Mouse (Mus musculus): ENCODE measurements around the gene Peak1.

DNA sequence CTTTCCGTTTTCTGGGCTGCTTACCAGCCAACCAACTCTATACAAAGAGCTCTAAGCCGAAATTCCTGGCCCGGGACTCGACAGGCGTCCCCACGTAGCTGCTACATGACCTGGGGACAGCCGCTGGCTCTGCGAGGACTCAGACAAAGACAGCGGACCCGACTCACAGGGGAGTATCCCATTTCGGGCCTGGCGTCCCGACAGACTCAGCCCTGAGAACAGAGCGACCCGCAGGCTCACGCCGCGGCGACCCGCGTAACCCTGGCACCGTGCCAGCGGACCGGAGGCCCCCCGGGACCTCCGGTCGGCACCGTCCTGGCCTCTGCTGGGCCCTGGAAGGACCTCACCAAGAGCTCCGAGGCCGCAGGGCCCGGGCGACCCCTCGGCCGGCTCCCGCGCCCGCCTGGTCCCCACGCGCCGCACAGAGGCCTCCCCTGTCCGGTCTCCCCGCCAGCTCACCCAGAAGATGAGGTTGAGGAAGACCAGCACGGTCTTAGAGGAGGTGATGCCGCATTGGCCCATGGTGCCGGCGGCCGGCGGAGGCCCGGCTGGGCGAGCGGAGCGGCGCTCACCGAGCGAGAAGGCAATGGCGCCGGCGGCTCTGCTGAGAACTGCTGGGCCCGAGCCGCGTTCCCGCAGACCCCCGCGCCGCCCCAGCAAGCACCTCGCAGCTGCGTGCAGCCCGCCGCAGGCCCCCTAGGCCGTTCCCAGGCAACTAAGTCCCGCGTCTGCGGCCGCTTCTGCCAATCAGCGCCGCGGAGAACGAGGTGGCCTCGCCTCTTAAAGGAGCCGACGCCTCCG lies 257.3 kb downstream of the Peak1 start:
- no peak for TF ChIP-seq GATA1 (IDR thresholded peaks at IDR 0.05; ENCODE audit: low read length)
- no peak for TF ChIP-seq TAL1 (IDR thresholded peaks at IDR 0.05; ENCODE audit: low read length)

All from erythroblast, embryonic 14.5 days (primary cell).